Mouse (Mus musculus) intestine, embryonic 14.5 days (tissue): ENCODE data around the gene Card19. TPM values are rescaled to one million over a fixed set of nuclear protein-coding genes. Genes with fewer than 3 reads are reported as not detected.

ENCODE experiments used
- ATAC-seq: fragments of 200-750 bp; cut with Nextera tagmentation; replicated peaks from 2 replicates; pipeline ENCODE4 v1.8.0; 2017; ENCODE audit warnings: low read depth, moderate number of reproducible peaks, moderate TSS enrichment, moderate library complexity; ENCODE audit not compliant: low FRiP score, low TSS enrichment
- DNase-seq: peaks from one replicate; pipeline ENCODE4 v3.0.0-alpha.2; 2018; ENCODE audit warnings: low spot score
- H3K27ac ChIP-seq: fragments of 300-500 bp; sonication (generic); 2 replicates; pipeline ENCODE4 v1.5.1; 2014; ENCODE audit warnings: low read depth, mild to moderate bottlenecking, control low read depth
- H3K27me3 ChIP-seq: fragments of 300-500 bp; sonication (generic); replicated peaks from 2 replicates; pipeline ENCODE4 v1.6.1; 2014; ENCODE audit warnings: low read length, control low read depth; ENCODE audit not compliant: control insufficient read depth, insufficient read depth
- H3K36me3 ChIP-seq: fragments of 300-500 bp; sonication (generic); 2 replicates; pipeline ENCODE4 v1.6.1; 2014; ENCODE audit warnings: low read length, control low read depth; ENCODE audit not compliant: control insufficient read depth, insufficient read depth
- H3K4me1 ChIP-seq: fragments of 300-500 bp; sonication (generic); replicated peaks from 2 replicates; pipeline ENCODE4 v1.6.1; 2014; ENCODE audit warnings: low read length, control low read depth, mixed read lengths; ENCODE audit not compliant: control insufficient read depth, insufficient read depth
- H3K4me2 ChIP-seq: fragments of 300-500 bp; sonication (generic); 2 replicates; pipeline ENCODE4 v1.6.1; 2014; ENCODE audit warnings: low read length
- H3K4me3 ChIP-seq: fragments of 300-500 bp; sonication (generic); 2 replicates; pipeline ENCODE4 v1.5.1; 2014; ENCODE audit warnings: low read depth, low read length, control low read depth, mixed read lengths
- H3K9ac ChIP-seq: fragments of 300-500 bp; sonication (generic); 2 replicates; pipeline ENCODE4 v1.6.1; 2014; ENCODE audit warnings: mild to moderate bottlenecking, low read length
- H3K9me3 ChIP-seq: fragments of 300-500 bp; sonication (generic); 2 replicates; pipeline ENCODE4 v1.6.1; 2016; ENCODE audit warnings: low read length, control low read depth; ENCODE audit not compliant: control insufficient read depth
- WGBS: fragments of 180-500 bp; shearing (Covaris S2); extraction: QIAGEN DNeasy Blood & Tissue Kit; methylation state at CpG from one replicate; pipeline ENCODE4 v1.1.7; 2014; 5-methylcytosine and 5-hydroxymethylcytosine counted together
- polyA plus RNA-seq: library from polyadenylated mRNA; unstranded; fragments of >200 nt; fragmentation: Nextera tagmentation; extraction: Ambion mirVana; gene quantifications from 2 replicates; pipeline ENCODE4 v1.2.1, GENCODE M21; 2014

Card19 gene
- polyA plus RNA-seq, 1 experiment from 2014 or later: 55.0 TPM

DNA sequence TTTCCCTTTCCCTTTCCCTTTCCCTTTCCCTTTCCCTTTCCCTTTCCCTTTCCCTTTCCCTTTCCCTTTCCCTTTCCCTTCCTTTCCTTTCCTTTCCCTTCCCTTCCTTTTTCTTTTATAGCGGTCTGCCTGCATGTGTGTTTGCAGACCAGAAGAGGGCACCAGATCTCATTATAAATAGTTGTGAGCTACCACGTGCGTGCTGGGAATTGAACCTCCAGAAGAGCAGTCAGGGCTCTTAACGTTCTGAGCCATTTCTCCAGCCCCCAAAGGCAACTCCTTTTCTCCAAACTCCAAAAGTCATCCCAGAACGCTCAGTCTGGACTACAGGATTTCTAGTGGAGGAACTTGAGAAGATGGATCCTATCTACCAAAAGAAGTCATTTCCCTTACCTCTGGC, 5.1 kb upstream of the Card19 start:
- Histone ChIP-seq H3K4me2 (no peak overlapping the region), H3K27me3 (no peaks in the 10 kb centered on the region), H3K36me3 (no peaks in the 10 kb centered on the region), H3K4me1 (peaks cover 8% of the 10 kb centered on the region; the same call in 1 of the 2 replicates), H3K9ac (no peak overlapping the region), H3K27ac (no peak overlapping the region), H3K9me3 (0 out of 2 replicates have a peak, but pooled peaks cover 3% of the 10 kb centered on the region), H3K4me3 (no peak overlapping the region)
- 21% methylated on average over 5 of the region's 5 CpGs for WGBS
- DNase-seq (no peak), ATAC-seq (no peak)

- 83% methylated on average over 4 of the region's 4 CpGs for WGBS
- H3K27me3 ChIP-seq: no peaks in the 10 kb centered on the region
- H3K36me3 ChIP-seq: no peaks in the 10 kb centered on the region
- H3K9ac ChIP-seq: no peak overlapping the region
- ATAC-seq: no peak
- no peak for DNase-seq
- H3K4me3 ChIP-seq: no peak overlapping the region
- H3K4me2 ChIP-seq: no peak overlapping the region
- peaks cover 13% of the 10 kb centered on the region; the same call in 1 of the 2 replicates for H3K4me1 ChIP-seq
- H3K9me3 ChIP-seq: 0 out of 2 replicates have a peak, but pooled peaks cover 3% of the 10 kb centered on the region
- H3K27ac ChIP-seq: no peak overlapping the region
Measured at GRCm38 (mm10) chr13:49219367-49219766, 3.5 kb upstream of the Card19 start.

GRCm38 (mm10) chr13:49218651-49219050, 2.8 kb upstream of the Card19 start:
- H3K27me3 ChIP-seq: no peaks in the 10 kb centered on the region
- peaks cover 17% of the 10 kb centered on the region for H3K4me1 ChIP-seq
- no peak for ATAC-seq
- no peaks in the 10 kb centered on the region for H3K36me3 ChIP-seq
- no peak for DNase-seq
- no peak overlapping the region for H3K27ac ChIP-seq
- no peak overlapping the region for H3K4me3 ChIP-seq
- H3K9ac ChIP-seq: no peak overlapping the region
- 70% methylated on average over 3 of the region's 3 CpGs for WGBS
- no peak overlapping the region for H3K4me2 ChIP-seq
- H3K9me3 ChIP-seq: 0 out of 2 replicates have a peak, but pooled peaks cover 3% of the 10 kb centered on the region

DNA sequence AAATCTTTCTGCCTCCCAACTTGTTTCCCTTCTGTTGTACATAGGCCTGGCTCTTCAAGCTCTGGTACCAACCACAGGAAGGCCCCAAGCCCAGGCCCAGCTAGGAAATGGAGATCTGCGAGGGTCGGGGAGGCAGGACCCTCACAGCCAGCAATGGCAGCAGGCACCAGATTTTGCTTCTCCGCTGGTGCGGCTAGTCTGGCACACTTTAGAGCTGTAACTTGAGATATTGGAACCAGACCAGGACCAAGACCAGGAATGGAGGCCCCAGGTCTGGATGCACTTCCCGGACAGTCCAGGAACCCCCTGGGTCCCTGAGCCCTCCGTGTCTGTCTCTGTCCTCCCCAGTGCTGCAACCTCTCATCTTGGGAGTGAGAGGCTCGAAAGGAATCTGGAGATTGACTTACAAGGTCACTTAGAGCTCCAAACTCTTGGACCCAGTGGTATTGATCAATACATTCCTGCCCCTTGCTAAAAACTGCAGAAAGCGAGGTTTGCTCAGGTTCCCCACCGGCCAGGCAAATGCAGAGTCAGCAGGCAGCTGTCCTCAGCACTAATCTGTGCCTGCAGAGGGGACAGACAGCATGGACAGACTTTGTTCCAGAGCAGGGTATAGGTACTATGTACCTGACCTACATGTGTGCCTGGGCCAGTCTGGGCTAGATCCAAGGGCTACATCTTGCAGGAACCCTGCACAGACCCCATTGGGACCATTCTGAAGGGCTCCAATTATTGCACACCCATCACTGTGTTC, 1.1 kb upstream of the Card19 start:
- Histone ChIP-seq H3K9ac (no peak overlapping the region), H3K9me3 (0 out of 2 replicates have a peak, but pooled peaks cover 3% of the 10 kb centered on the region), H3K4me1 (peaks cover 19% of the 10 kb centered on the region), H3K36me3 (no peaks in the 10 kb centered on the region), H3K27ac (no peak overlapping the region), H3K4me2 (no peak overlapping the region), H3K4me3 (no peak overlapping the region; the same call in 1 of the 2 replicates), H3K27me3 (no peaks in the 10 kb centered on the region)
- 62% methylated on average over 9 of the region's 9 CpGs for WGBS
- ATAC-seq (no peak), DNase-seq (no peak)

- H3K4me1 ChIP-seq: peaks cover 26% of the 10 kb centered on the region
- peak overlapping the region; percentile 69; the same call in 1 of the 2 replicates for H3K27ac ChIP-seq
- H3K4me3 ChIP-seq: peak overlapping the region; percentile 75
- no peaks in the 10 kb centered on the region for H3K36me3 ChIP-seq
- no peak for DNase-seq
- 5% methylated on average over 17 of the region's 17 CpGs for WGBS
- H3K4me2 ChIP-seq: peak overlapping the region; percentile 78
- ATAC-seq: peak; percentile 76; the same call in 1 of the 2 replicates
- peak overlapping the region; percentile 79 for H3K9ac ChIP-seq
- H3K9me3 ChIP-seq: 0 out of 2 replicates have a peak, but pooled peaks cover 3% of the 10 kb centered on the region
- H3K27me3 ChIP-seq: no peaks in the 10 kb centered on the region
Measured at GRCm38 (mm10) chr13:49216220-49216552, 349 bp upstream of the Card19 start.

GRCm38 (mm10) chr13:49215128-49215503, 721 bp downstream of the Card19 start:
- peak overlapping the region; percentile 78 for H3K4me2 ChIP-seq
- no peaks in the 10 kb centered on the region for H3K36me3 ChIP-seq
- peak overlapping the region; percentile 75 for H3K4me3 ChIP-seq
- no peaks in the 10 kb centered on the region for H3K27me3 ChIP-seq
- 12% methylated on average over 5 of the region's 5 CpGs for WGBS
- DNase-seq (no peak), ATAC-seq (peak; percentile 11; the same call in 1 of the 2 replicates)
- peaks cover 26% of the 10 kb centered on the region for H3K4me1 ChIP-seq
- H3K9me3 ChIP-seq: no peaks in the 10 kb centered on the region
- 0 out of 2 replicates have a peak overlapping the region, but pooled peaks have one; percentile 69 for H3K27ac ChIP-seq
- H3K9ac ChIP-seq: peak overlapping the region; percentile 79

DNA sequence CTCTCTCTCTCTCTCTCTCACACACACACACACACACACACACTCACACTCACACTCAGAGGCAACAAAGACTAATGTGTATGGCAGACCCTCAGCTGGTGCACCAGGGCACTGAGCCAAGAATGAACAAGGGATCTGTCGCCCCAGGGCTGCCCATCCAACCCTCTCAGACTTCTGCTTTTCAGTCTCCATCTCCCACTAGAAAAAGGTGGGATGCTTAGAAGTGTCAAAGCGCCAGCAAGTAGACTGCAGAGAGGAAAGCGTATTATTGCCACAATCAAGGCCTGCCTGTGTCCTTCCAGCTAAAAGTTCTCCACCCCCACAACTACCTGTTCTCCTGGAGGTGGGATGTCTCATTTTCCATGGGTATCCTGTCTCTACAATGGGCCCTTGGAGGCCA, 1.4 kb downstream of the Card19 start:
- ATAC-seq (no peak), DNase-seq (no peak)
- H3K27me3 ChIP-seq: no peaks in the 10 kb centered on the region
- no peaks in the 10 kb centered on the region for H3K36me3 ChIP-seq
- peaks cover 26% of the 10 kb centered on the region for H3K4me1 ChIP-seq
- no peak overlapping the region for H3K9ac ChIP-seq
- no peaks in the 10 kb centered on the region for H3K9me3 ChIP-seq
- WGBS: 82% methylated on average over 3 of the region's 3 CpGs
- H3K4me3 ChIP-seq: no peak overlapping the region
- H3K4me2 ChIP-seq: peak overlapping the region; percentile 78
- H3K27ac ChIP-seq: no peak overlapping the region

DNA sequence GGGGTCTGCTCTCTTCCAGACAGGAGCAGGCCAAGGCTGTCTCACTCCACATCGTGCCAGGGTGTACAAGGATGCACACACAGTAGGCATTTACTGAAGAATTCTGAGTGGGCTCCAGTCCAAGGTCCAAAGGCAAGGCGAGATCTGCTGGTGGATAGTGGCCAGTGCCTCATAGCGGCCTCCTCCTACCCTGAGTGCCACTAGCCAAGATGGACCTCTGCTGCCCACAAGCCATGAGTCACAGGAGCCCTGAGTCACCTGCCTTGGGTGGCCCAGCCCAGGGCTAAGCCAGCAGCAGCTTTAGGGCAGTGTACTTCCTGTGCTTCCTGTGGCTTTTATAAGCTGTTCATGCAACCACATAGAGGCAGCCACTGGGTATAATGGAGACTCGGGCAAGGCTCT, 2.3 kb downstream of the Card19 start:
- H3K27ac ChIP-seq: no peak overlapping the region
- 70% methylated on average over 4 of the region's 4 CpGs for WGBS
- H3K9me3 ChIP-seq: no peaks in the 10 kb centered on the region
- no peak overlapping the region for H3K9ac ChIP-seq
- H3K4me1 ChIP-seq: peaks cover 26% of the 10 kb centered on the region
- H3K4me2 ChIP-seq: no peak overlapping the region
- ATAC-seq (no peak), DNase-seq (no peak)
- no peaks in the 10 kb centered on the region for H3K27me3 ChIP-seq
- no peaks in the 10 kb centered on the region for H3K36me3 ChIP-seq
- no peak overlapping the region for H3K4me3 ChIP-seq
